Mouse (Mus musculus) thymus, postnatal 10 days (tissue): Measurements from ENCODE around the gene Nfyb.
A peak's percentile ranks its signal among the peaks of the same experiment; 100 is the strongest.

Experiments
- DNase-seq, 2 experiments: peaks; one replicate each; pipeline ENCODE4 v3.0.0; 2021; ENCODE audit warnings: low spot score in 2 of 2

Gene Nfyb

GRCm38 (mm10) chr10:82745301-82745700 is 18.6 kb downstream of the Nfyb start:
- DNase-seq, result no peak

- DNase-seq, result no peak
Observed at GRCm38 (mm10) chr10:82744296-82744695, 19.6 kb downstream of the Nfyb start.

- no peak for DNase-seq
Observed at GRCm38 (mm10) chr10:82742578-82742977, 21.4 kb downstream of the Nfyb start.

- DNase-seq, result no peak
Observed at GRCm38 (mm10) chr10:82741876-82742275, 22.1 kb downstream of the Nfyb start.

- no peak for DNase-seq
Observed at GRCm38 (mm10) chr10:82741354-82741753, 22.6 kb downstream of the Nfyb start.

- peak; percentile 26 to 32 for DNase-seq
Observed at GRCm38 (mm10) chr10:82699296-82699941, 64.5 kb downstream of the Nfyb start.

GRCm38 (mm10) chr10:82698712-82699261 is 65.2 kb downstream of the Nfyb start:
- peak; percentile 87 to 88 for DNase-seq
